Mouse (Mus musculus) adrenal gland, postnatal 25 days (tissue): ENCODE data around the gene Auts2. TPM values are rescaled to one million over a fixed set of nuclear protein-coding genes. Genes with fewer than 3 reads are reported as not detected.

Experiments
- DNase-seq: peaks from one replicate; pipeline ENCODE4 v3.0.0; 2021; ENCODE audit warnings: mixed read lengths
- total RNA-seq: library from RNA; stranded (reverse); gene quantifications from 2 replicates; pipeline ENCODE4 v1.2.3, GENCODE M21; 2021

Auts2 gene
- total RNA-seq, 1 experiment from 2014 or later, result 75.7 TPM

- DNase-seq, result peak; percentile 11
These were observed 895.4 kb downstream of the Auts2 start for GRCm38 (mm10) chr5:131647683-131648119.

DNA sequence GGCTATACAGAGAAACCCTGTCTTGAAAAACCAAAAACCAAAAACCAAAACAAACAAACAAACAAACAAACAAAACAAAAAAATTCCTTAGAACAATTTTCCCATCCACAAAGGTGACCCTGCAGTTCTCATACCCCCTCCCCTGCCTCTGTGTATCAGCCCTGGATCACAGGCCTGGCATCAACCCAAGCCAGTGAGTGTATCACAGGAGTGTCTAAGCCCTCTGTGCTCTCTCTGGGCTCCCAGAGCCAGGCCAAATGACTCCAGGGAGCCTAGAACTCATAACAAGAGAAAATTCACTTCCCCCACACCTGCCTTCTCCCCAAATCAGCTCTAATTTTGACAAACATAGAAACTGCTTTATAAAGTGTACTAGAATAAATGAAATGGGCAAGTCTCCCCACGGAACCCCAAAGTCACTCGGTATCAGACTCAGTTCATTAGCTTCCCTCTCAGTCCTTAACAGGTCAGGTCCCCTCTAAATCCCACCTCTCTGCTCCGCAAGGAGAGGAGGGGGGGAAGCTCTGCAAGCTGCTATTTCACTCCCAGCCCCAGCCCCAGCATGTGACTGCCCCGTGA lies 896.0 kb downstream of the Auts2 start:
- DNase-seq, result peak; percentile 21

DNA sequence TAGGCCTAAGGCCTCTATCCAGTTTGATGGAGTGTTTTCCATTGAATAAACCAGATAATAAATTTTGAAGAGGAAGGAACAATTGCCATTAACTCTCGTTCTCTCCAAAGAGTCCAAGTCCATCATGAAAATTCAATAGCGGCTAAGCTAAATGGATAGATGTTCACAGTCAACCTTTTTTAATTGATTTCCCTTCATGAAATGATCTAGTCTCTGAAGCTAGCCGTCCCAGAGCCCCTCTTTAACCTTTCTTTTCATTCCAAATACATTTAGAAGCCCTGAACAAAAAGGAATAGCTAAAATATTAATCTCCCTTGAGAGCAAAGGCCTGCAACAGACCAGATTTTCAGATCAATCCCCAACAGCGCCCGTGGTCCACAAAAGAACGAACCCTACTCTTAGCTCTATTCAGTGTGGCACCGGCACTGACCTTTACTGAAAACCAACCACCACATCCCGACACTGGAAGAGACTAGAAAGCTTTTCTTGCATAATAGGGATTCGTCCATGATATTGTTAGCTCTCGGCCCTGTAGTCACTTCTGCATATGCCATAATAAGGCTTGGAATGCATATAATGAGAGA lies 896.9 kb downstream of the Auts2 start:
- no peak for DNase-seq

GRCm38 (mm10) chr5:131645341-131646191 lies 897.6 kb downstream of the Auts2 start:
- no peak for DNase-seq

- DNase-seq, result no peak
These were observed 898.8 kb downstream of the Auts2 start for GRCm38 (mm10) chr5:131644331-131644730.

- DNase-seq, result no peak
These were observed 899.7 kb downstream of the Auts2 start for GRCm38 (mm10) chr5:131643176-131644174.

GRCm38 (mm10) chr5:131642752-131643151 lies 900.4 kb downstream of the Auts2 start:
- DNase-seq, result no peak

DNA sequence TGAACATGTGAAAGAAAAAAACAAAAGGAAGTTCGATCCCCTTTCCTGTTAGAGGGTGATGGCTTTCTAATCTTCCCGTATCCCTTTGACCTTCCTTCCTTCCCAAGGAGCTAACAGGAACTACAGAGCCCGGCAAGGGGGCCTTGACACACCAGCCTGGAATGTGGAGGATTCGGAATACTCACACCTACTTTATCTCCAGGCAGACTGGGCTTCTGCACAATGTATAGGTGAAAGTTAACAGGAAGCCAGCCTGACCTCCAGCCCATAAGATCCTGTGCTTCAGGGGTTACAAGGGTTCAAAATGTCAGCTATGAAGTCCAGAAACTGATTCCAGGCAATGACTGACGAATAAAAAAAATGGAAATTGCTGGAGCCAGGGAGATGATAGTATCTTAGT lies 906.7 kb downstream of the Auts2 start:
- no peak for DNase-seq

- no peak for DNase-seq
These were observed 908.4 kb downstream of the Auts2 start for GRCm38 (mm10) chr5:131634731-131635130.

- no peak for DNase-seq
These were observed 911.2 kb downstream of the Auts2 start for GRCm38 (mm10) chr5:131631998-131632379.

DNA sequence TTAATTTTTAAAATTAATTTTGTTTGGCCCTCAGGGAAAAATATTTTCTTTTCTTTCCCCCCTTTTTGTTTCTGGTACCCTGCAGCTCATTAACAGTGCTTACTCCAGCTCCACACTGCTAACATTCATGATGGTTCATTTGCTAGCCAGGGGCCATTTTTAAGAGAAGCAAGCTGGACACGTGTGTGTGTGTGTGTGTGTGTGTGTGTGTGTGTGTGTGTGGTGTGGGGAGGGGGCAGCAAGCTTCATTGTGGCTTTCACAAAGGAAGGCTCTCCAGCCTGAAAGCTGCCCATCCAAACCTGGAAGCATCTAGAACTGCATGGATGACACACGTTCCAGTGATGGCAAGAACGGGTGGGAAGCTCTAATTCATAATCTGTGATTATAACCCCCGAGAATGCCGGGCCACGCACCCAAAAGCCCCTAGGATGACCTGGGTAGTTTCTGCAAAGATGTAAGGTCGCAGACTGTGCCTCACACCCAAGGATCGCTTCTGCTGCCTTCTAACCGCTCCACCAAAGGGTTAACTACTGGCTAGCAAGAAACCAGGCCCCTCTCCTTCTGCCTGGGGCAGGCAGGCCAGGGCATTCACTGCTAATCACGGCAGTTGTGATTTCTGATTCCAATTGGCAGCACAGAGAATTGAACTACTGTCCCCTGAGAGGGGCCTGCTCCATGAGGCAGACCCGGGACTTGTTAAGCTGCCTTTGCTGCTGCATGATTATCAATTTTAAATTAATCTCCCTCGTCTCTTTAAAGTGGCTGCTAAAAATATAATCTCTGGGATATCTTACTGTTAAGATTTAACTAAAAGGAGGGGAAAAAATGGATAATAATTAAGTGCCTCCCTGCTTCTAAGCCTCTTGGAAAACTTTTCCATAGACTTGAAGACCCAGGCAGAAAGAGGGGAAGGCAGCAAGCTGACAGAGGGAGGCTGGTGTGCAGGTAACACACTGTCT lies 911.8 kb downstream of the Auts2 start:
- DNase-seq, result no peak

GRCm38 (mm10) chr5:131630577-131630976 lies 912.6 kb downstream of the Auts2 start:
- DNase-seq, result no peak

DNA sequence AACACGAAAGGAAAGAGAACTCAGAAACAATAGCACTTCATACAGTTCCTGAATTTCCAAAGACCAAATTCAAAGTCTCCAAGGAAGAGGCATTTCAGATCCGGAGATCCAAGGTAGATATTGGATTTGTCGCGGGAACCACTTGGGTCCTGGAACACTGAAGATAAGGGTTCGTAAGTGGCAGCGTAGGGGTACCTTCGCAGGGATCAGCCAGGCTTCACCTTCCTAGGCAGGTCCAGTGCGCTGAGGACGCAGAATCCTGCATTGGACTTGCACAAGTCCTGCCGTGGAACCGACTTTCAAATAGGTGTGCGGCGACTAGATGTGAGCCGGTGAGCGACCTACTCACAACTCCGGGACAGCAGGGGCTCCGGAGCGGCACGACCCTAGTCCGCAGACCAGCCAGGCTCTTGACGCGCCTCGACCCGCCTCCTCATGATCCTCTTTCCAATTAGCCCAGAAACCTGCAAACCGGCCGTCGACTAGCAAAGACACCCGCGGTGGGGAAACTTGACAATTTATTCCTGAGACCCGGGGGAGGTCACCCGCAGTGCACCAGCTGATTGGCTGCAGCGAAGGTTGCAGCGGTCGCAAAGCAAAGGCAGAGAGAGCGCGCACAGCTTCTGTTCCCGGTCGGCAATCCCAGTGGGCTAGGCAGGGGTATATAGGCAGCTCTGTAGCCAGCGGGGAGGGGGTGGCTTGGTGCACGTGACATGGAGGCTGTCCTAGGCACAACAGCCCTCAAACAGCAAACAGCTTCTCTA lies 926.8 kb downstream of the Auts2 start:
- DNase-seq, result peak; percentile 21

DNA sequence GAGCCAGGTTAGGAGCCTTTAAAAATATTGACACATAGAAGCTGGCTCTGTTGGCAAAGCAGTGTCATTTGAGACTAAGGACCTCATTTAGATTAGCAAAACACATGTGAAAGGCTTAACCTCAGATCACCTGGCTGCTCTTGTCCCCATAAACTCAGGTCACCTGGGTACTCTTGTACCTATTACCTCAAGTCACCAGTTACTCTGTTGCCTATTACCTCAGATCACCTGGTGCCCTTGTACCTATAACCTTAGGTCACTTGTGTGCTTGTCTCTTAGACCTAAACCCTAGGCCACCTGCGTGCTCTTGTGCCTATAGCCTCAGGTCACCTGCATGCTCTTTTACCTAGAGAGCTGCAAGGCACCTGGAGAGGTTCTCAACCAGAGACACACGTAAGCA lies 928.9 kb downstream of the Auts2 start:
- no peak for DNase-seq

GRCm38 (mm10) chr5:131613301-131613700 lies 929.8 kb downstream of the Auts2 start:
- no peak for DNase-seq

DNA sequence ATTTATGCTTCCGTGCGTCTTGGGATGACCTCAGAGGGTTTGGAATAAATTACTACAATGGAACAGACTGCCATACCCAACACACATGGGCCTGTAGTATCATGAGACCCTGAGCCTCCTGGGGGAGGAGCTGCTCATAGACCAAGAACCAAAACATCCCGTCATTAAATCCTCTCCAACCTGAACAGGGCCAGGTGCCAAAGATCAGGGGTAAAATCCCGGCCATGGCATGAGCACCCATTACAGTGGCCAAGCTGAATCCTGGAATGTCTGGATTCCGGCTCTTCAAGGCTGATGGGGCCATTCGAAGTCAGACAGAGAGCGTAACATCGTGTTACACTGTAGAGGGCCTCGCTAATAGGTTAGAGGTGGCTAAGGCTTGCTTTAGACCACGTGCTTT lies 932.4 kb downstream of the Auts2 start:
- DNase-seq, result no peak

DNA sequence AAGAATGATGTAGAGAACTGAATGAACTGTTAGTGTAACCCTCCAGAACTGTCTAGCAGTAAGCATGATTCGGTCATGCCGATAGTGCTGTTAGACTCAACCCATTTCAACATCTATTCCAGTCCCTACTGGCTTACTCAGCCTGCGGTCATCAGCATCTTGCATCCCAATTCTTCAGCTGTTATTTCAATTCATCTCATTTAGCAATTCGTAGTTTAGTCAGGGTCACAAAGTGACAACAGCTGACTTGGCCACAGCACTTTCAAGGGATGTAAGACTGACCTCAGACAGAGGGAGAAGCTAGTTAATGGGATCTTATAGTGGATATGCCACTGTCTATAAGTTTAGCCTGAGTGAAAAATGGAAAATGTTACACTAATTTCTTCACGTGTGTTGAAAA lies 936.4 kb downstream of the Auts2 start:
- DNase-seq, result no peak

- DNase-seq, result no peak
These were observed 941.0 kb downstream of the Auts2 start for GRCm38 (mm10) chr5:131601934-131602692.
